In genomic region chr7:64373147-64373829, GRCm38 (mm10) we compare ENCODE assay signal across 8 mouse cellular contexts. TPM values are rescaled to one million over a fixed set of nuclear protein-coding genes. Genes with fewer than 3 reads are reported as not detected.
DNase-seq lines count a peak whose midpoint lies in the region; ATAC-seq and TF ChIP-seq lines count a peak whose summit lies in the region.

No protein-coding gene starts in this region.

- no peak; the same call in 1 of the 2 replicates for ATAC-seq in lung, embryonic 14.5 days (ENCODE audit: insufficient read depth)
- no peak; the same call in 1 of the 2 replicates for ATAC-seq in hindbrain, postnatal 0 days
- ATAC-seq in midbrain, embryonic 15.5 days (replicated peaks): peak; percentile 56

- H3K36me3 ChIP-seq in lung, embryonic 14.5 days (ENCODE audit: insufficient read depth): peaks cover 28% of the 10 kb centered on the region
- H3K36me3 ChIP-seq in hindbrain, postnatal 0 days (ENCODE audit: insufficient read depth, low read length): peaks cover 13% of the 10 kb centered on the region
- peaks cover 23% of the 10 kb centered on the region for H3K36me3 ChIP-seq in midbrain, embryonic 15.5 days (replicated peaks)

- peak overlapping the region; percentile 57 for H3K4me3 ChIP-seq in lung, embryonic 14.5 days (ENCODE audit: low read depth, low read length)
- H3K4me3 ChIP-seq in hindbrain, postnatal 0 days (ENCODE audit: low read length): peak overlapping the region; percentile 74
- H3K4me3 ChIP-seq in midbrain, embryonic 15.5 days: peak overlapping the region; percentile 69

- WGBS in lung, embryonic 14.5 days: 10% methylated on average over 18 of the region's 18 CpGs
- 11% methylated on average over 18 of the region's 18 CpGs for WGBS in hindbrain, postnatal 0 days
- WGBS in midbrain, embryonic 15.5 days: 12% methylated on average over 18 of the region's 18 CpGs

- TF ChIP-seq CTCF in lung, embryonic 14.5 days (IDR thresholded peaks at IDR 0.05; ENCODE audit: low read depth): no peak
- no peak for TF ChIP-seq CTCF in hindbrain, postnatal 0 days (IDR thresholded peaks at IDR 0.05; ENCODE audit: low read depth)

- peak overlapping the region; percentile 95 for H3K27ac ChIP-seq in lung, embryonic 14.5 days (ENCODE audit: low read depth)
- H3K27ac ChIP-seq in hindbrain, postnatal 0 days: peak overlapping the region; percentile 91
- H3K27ac ChIP-seq in midbrain, embryonic 15.5 days: peak overlapping the region; percentile 94

- peak overlapping the region; percentile 71 for H3K9ac ChIP-seq in lung, embryonic 14.5 days
- H3K9ac ChIP-seq in hindbrain, postnatal 0 days (replicated peaks; ENCODE audit: low read length): peak overlapping the region; percentile 61
- peak overlapping the region; percentile 71 for H3K9ac ChIP-seq in midbrain, embryonic 15.5 days

- peak; percentile 30 for DNase-seq in lung, embryonic 14.5 days
- no peak for DNase-seq in lung, postnatal 10 days
- DNase-seq in embryo, embryonic 10.5 days (ENCODE audit: low spot score): peak; percentile 22
- DNase-seq in hindbrain, postnatal 0 days (ENCODE audit: low spot score): peak; percentile 27
- no peak for DNase-seq in right cerebral cortex, adult 18-20 months
- DNase-seq in ovary, postnatal 36 days (ENCODE audit: low spot score): no peak
- DNase-seq in left cerebral cortex, adult 9 months (ENCODE audit: low spot score in 2 of 2): no peak

- H3K9me3 ChIP-seq in lung, embryonic 14.5 days (ENCODE audit: low read depth, low read length): no peaks in the 10 kb centered on the region
- H3K9me3 ChIP-seq in hindbrain, postnatal 0 days (ENCODE audit: low read length): no peaks in the 10 kb centered on the region
- no peaks in the 10 kb centered on the region for H3K9me3 ChIP-seq in midbrain, embryonic 15.5 days

- peak overlapping the region; percentile 67 for H3K4me2 ChIP-seq in lung, embryonic 14.5 days
- H3K4me2 ChIP-seq in hindbrain, postnatal 0 days (ENCODE audit: low read depth, low read length): peak overlapping the region; percentile 77
- peak overlapping the region; percentile 64 for H3K4me2 ChIP-seq in midbrain, embryonic 15.5 days

- H3K4me1 ChIP-seq in lung, embryonic 14.5 days (ENCODE audit: insufficient read depth): no peaks in the 10 kb centered on the region
- H3K4me1 ChIP-seq in hindbrain, postnatal 0 days (ENCODE audit: insufficient read depth, low read length): no peaks in the 10 kb centered on the region
- peaks cover 13% of the 10 kb centered on the region for H3K4me1 ChIP-seq in midbrain, embryonic 15.5 days

- H3K27me3 ChIP-seq in lung, embryonic 14.5 days (ENCODE audit: insufficient read depth, low read length): no peaks in the 10 kb centered on the region
- no peaks in the 10 kb centered on the region for H3K27me3 ChIP-seq in hindbrain, postnatal 0 days (ENCODE audit: insufficient read depth, low read length)
- no peaks in the 10 kb centered on the region for H3K27me3 ChIP-seq in midbrain, embryonic 15.5 days (replicated peaks)

RNA-seq across cellular contexts. Expression of gene Fan1, which starts 0.6 kb away (rescaled TPM):
- 4.8 and 5.0 TPM in 2 replicates for polyA plus RNA-seq in lung, embryonic 14.5 days (2014; fragmentation: Nextera tagmentation; extraction: Ambion mirVana)
- total RNA-seq in hindbrain, postnatal 0 days (2014; rRNA removed): 6.0 and 9.5 TPM in 2 replicates
- polyA plus RNA-seq in hindbrain, postnatal 0 days (2015; fragmentation: Nextera tagmentation; extraction: Ambion mirVana): 5.4 and 6.0 TPM in 2 replicates
- polyA plus RNA-seq in midbrain, embryonic 15.5 days (2015; fragmentation: Nextera tagmentation; extraction: Ambion mirVana): 7.1 and 7.6 TPM in 2 replicates

RNA-seq across cellular contexts. Expression of gene Mphosph10, which starts 18.8 kb away (rescaled TPM):
- 43.4 and 47.4 TPM in 2 replicates for polyA plus RNA-seq in lung, embryonic 14.5 days (2014; fragmentation: Nextera tagmentation; extraction: Ambion mirVana)
- total RNA-seq in hindbrain, postnatal 0 days (2014; rRNA removed): 6.0 and 6.4 TPM in 2 replicates
- polyA plus RNA-seq in hindbrain, postnatal 0 days (2015; fragmentation: Nextera tagmentation; extraction: Ambion mirVana): 20.5 and 22.5 TPM in 2 replicates
- polyA plus RNA-seq in midbrain, embryonic 15.5 days (2015; fragmentation: Nextera tagmentation; extraction: Ambion mirVana): 23.2 and 23.7 TPM in 2 replicates

RNA-seq across cellular contexts. Expression of gene Mcee, which starts 19.1 kb away (rescaled TPM):
- 54.8 and 56.8 TPM in 2 replicates for polyA plus RNA-seq in lung, embryonic 14.5 days (2014; fragmentation: Nextera tagmentation; extraction: Ambion mirVana)
- total RNA-seq in hindbrain, postnatal 0 days (2014; rRNA removed): 12.9 and 27.0 TPM in 2 replicates
- 62.5 and 69.8 TPM in 2 replicates for polyA plus RNA-seq in hindbrain, postnatal 0 days (2015; fragmentation: Nextera tagmentation; extraction: Ambion mirVana)
- polyA plus RNA-seq in midbrain, embryonic 15.5 days (2015; fragmentation: Nextera tagmentation; extraction: Ambion mirVana): 32.8 and 33.4 TPM in 2 replicates

Comparison
In these comparisons a context has a peak if more than half of its experiments do, and no peak if none do; other contexts are left out.
1. DNase-seq: peak in lung, embryonic 14.5 days (single experiment), embryo, embryonic 10.5 days (single experiment) and hindbrain, postnatal 0 days (single experiment); none in lung, postnatal 10 days (single experiment), right cerebral cortex, adult 18-20 months (single experiment), ovary, postnatal 36 days (single experiment) and left cerebral cortex, adult 9 months (0 of 2).
2. Peak in every context shown above with its lines, with median percentiles within 50 percentile points of each other: H3K27ac ChIP-seq, H3K4me2 ChIP-seq, H3K4me3 ChIP-seq and H3K9ac ChIP-seq.